Mouse (Mus musculus): Measurements from ENCODE around the gene Cacnb2. TPM values are rescaled to one million over a fixed set of nuclear protein-coding genes. Genes with fewer than 3 reads are reported as not detected.

Cacnb2 gene
- polyA plus RNA-seq (2014; fragmentation: Illumina TruSeq; extraction: RNeasy Lipid Tissue Mini Kit (QIAGEN cat#74804); ENCODE audit: low replicate concordance) = 3.5 TPM

GRCm38 (mm10) chr2:14602788-14603187 lies at the start of gene Cacnb2:
Gene Cacnb2, plus strand, starts transcription at chr2:14603088.

Other genes with a start within 250 kb of the Cacnb2 start
- not detected for gene Slc39a12, start 214.8 kb upstream of the Cacnb2 start, polyA plus RNA-seq (2014; fragmentation: Illumina TruSeq; extraction: RNeasy Lipid Tissue Mini Kit (QIAGEN cat#74804); ENCODE audit: low replicate concordance)